Mouse (Mus musculus) forebrain, embryonic 12.5 days (tissue): ENCODE results near the gene Lcn2. TPM values are rescaled to one million over a fixed set of nuclear protein-coding genes. Genes with fewer than 3 reads are reported as not detected.

Source experiments
- ATAC-seq: fragments of 200-750 bp; cut with Nextera tagmentation; 2 replicates; pipeline ENCODE4 v1.8.0; 2017; ENCODE audit warnings: moderate TSS enrichment; ENCODE audit not compliant: low FRiP score
- H3K27ac ChIP-seq: fragments of 300-500 bp; sonication (generic); 2 replicates; pipeline ENCODE4 v1.5.1; 2016; ENCODE audit warnings: mild to moderate bottlenecking
- H3K27me3 ChIP-seq: fragments of 300-500 bp; sonication (generic); 2 replicates; pipeline ENCODE4 v1.6.1; 2016; ENCODE audit warnings: mild to moderate bottlenecking
- H3K36me3 ChIP-seq: fragments of 300-500 bp; sonication (generic); replicated peaks from 2 replicates; pipeline ENCODE4 v1.6.1; 2016; ENCODE audit warnings: mild to moderate bottlenecking
- H3K4me1 ChIP-seq: fragments of 300-500 bp; sonication (generic); 2 replicates; pipeline ENCODE4 v1.6.1; 2016
- H3K4me2 ChIP-seq: fragments of 300-500 bp; sonication (generic); 2 replicates; pipeline ENCODE4 v1.6.1; 2016; ENCODE audit warnings: mild to moderate bottlenecking, moderate library complexity
- H3K4me3 ChIP-seq: fragments of 300-500 bp; sonication (generic); replicated peaks from 2 replicates; pipeline ENCODE4 v1.5.1; 2016; ENCODE audit warnings: mild to moderate bottlenecking
- H3K9ac ChIP-seq: fragments of 300-500 bp; sonication (generic); 2 replicates; pipeline ENCODE4 v1.6.1; 2016; ENCODE audit warnings: mild to moderate bottlenecking
- H3K9me3 ChIP-seq: fragments of 300-500 bp; sonication (generic); 2 replicates; pipeline ENCODE4 v1.6.1; 2016
- WGBS: fragments of 180-500 bp; shearing (Covaris S2); methylation state at CpG from one replicate; pipeline ENCODE4 v1.1.7; 2016; 5-methylcytosine and 5-hydroxymethylcytosine counted together
- polyA plus RNA-seq: library from polyadenylated mRNA; unstranded; fragments of >200 nt; fragmentation: Nextera tagmentation; extraction: Ambion mirVana; gene quantifications from 2 replicates; pipeline ENCODE4 v1.2.1, GENCODE M21; 2016

Gene Lcn2
- polyA plus RNA-seq, 1 experiment from 2014 or later, result 0.50 TPM

GRCm38 (mm10) chr2:32408429-32409424 lies 20.7 kb upstream of the Lcn2 start:
- H3K4me2 ChIP-seq, result no peak overlapping the region
- 67% methylated on average over 25 of the region's 25 CpGs for WGBS

DNA sequence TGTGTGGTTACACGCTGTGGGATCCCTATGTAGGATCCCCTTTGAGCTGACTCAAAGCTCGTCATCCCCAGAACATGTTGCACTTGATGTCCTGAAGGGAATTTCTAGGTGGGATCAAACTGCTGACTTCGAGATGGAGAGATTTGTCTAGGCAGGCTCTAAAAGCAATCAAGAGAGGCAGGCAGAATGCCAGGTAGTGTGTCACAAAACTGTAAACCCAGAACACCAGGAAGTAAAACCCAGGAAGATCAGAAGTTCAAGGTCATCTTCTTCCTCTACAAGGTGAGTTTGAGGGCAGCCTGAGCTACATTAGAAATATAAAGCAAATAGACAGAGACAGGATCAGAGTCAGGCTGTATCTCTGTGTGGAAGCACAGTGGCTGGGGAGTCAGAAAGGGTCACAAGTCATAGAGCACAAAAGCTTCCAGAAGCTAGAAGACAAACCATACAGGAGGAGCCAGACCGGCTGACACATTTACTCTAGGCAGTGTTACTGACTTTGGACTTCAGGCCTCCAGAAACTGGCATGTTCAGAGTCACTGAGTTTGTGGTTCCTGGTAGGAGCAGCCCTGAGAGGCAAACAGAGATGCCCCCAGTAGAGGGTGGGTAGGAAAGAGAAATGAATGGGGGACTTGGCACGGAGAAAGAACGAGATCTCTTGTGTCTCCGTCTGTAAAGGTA lies 19.2 kb upstream of the Lcn2 start:
- Histone ChIP-seq H3K27me3 (peaks cover 2% of the 10 kb centered on the region; the same call in 1 of the 2 replicates), H3K9me3 (no peaks in the 10 kb centered on the region), H3K36me3 (peaks cover 8% of the 10 kb centered on the region), H3K9ac (no peak overlapping the region), H3K27ac (no peak overlapping the region), H3K4me2 (no peak overlapping the region), H3K4me1 (no peaks in the 10 kb centered on the region), H3K4me3 (no peak overlapping the region)
- no peak for ATAC-seq
- WGBS, result 86% methylated on average over 7 of the region's 7 CpGs

More at GRCm38 (mm10) chr2:32408429-32409424, 20.7 kb upstream of the Lcn2 start:
- Histone ChIP-seq H3K9ac (no peak overlapping the region), H3K4me3 (no peak overlapping the region), H3K36me3 (peaks cover under 1% of the 10 kb centered on the region), H3K27ac (no peak overlapping the region), H3K9me3 (no peaks in the 10 kb centered on the region), H3K4me1 (no peaks in the 10 kb centered on the region), H3K27me3 (peaks cover 2% of the 10 kb centered on the region; the same call in 1 of the 2 replicates)
- ATAC-seq, result no peak

GRCm38 (mm10) chr2:32404663-32405062 lies 16.6 kb upstream of the Lcn2 start:
- Histone ChIP-seq H3K4me3 (no peak overlapping the region), H3K36me3 (peaks cover 30% of the 10 kb centered on the region), H3K9ac (no peak overlapping the region), H3K27ac (no peak overlapping the region), H3K4me2 (no peak overlapping the region), H3K27me3 (peaks cover 2% of the 10 kb centered on the region; the same call in 1 of the 2 replicates), H3K9me3 (no peaks in the 10 kb centered on the region), H3K4me1 (no peaks in the 10 kb centered on the region)
- 19% methylated on average over 2 of the region's 2 CpGs for WGBS
- ATAC-seq, result peak; percentile 45; the same call in 1 of the 2 replicates

- Histone ChIP-seq H3K36me3 (peaks cover 16% of the 10 kb centered on the region), H3K27me3 (no peaks in the 10 kb centered on the region), H3K9me3 (no peaks in the 10 kb centered on the region), H3K9ac (peak overlapping the region; percentile 87), H3K4me2 (peak overlapping the region; percentile 92), H3K27ac (peak overlapping the region; percentile 84; the same call in 1 of the 2 replicates), H3K4me3 (peak overlapping the region; percentile 93), H3K4me1 (peaks cover 18% of the 10 kb centered on the region)
- WGBS, result 1% methylated on average over 15 of the region's 15 CpGs
- ATAC-seq, result no peak
These were observed 8.6 kb upstream of the Lcn2 start for GRCm38 (mm10) chr2:32396695-32397094.

DNA sequence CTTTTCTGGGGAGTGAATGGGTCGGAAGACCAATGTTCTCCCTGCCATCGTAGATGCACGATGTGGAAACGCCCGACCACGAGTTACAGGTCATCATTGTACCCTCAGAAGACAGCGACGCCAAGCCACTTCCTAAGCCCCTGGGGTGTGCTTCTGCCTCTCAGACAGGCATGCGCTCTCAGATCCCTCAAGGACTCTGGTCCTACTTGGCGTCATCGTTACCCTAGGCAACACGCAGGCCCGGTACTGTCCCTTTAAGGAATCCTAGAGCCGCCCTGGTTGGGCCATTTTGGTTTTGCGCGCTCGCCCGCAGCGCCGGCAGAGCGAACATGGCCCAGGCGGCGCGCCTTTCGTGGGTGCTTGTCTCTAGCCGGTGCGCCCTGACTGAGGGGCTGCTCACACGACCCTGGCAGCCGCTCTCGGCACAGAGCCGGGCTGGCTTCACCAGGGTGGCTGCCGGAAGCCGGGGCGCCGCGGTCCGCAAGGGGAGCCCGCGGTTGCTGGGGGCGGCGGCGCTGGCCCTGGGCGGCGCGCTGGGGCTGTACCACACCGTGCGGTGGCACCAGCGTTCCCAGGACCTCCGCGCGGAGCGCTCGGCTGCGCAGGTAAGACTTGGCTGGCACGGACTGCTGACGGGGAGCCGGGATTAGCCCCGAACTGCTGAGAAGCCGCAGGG lies 8.0 kb upstream of the Lcn2 start:
- H3K9me3 ChIP-seq, result no peaks in the 10 kb centered on the region
- WGBS, result 1% methylated on average over 58 of the region's 59 CpGs
- peak overlapping the region; percentile 87 for H3K9ac ChIP-seq
- peaks cover 11% of the 10 kb centered on the region for H3K36me3 ChIP-seq
- peak overlapping the region; percentile 84 for H3K27ac ChIP-seq
- peaks cover 18% of the 10 kb centered on the region for H3K4me1 ChIP-seq
- peak; percentile 95 for ATAC-seq
- H3K27me3 ChIP-seq, result no peaks in the 10 kb centered on the region
- H3K4me3 ChIP-seq, result peak overlapping the region; percentile 93
- H3K4me2 ChIP-seq, result peak overlapping the region; percentile 92

- peaks cover 18% of the 10 kb centered on the region for H3K4me1 ChIP-seq
- H3K4me3 ChIP-seq, result peak within 1 kb of the TSS; percentile 93
- ATAC-seq, result peak; percentile 90
- H3K4me2 ChIP-seq, result peak within 1 kb of the TSS; percentile 92
- no peaks in the 10 kb centered on the region for H3K9me3 ChIP-seq
- 0% methylated on average over 31 of the region's 31 CpGs for WGBS
- no peaks in the 10 kb centered on the region for H3K27me3 ChIP-seq
- H3K36me3 ChIP-seq, result peaks cover 6% of the 10 kb centered on the region
- peak within 1 kb of the TSS; percentile 84 for H3K27ac ChIP-seq
- H3K9ac ChIP-seq, result peak within 1 kb of the TSS; percentile 87
These were observed 7.5 kb upstream of the Lcn2 start, which contains the start of gene Ptges2 for GRCm38 (mm10) chr2:32395484-32395945. Gene Ptges2 (plus strand): TSS chr2:32395896.

DNA sequence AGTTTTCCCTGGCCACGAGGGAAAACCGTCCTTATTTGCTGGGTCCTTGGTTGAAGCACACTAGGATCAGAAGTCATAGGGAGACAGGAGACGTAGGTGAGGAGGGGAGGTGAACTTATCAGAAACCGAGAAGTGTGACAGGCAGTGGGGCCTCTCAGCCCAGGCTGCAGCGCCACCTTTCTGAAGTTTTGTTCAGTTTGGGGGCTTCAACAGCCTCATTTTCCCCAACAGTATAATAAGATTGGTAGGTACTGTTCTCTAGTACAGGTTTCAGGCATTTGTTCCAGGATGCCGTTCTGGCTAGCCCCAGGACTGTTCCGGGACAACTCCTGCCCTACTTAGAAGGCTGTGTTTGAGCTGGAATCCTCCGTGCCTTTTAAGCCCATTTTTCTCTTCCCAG lies 6.9 kb upstream of the Lcn2 start:
- Histone ChIP-seq H3K27me3 (no peaks in the 10 kb centered on the region), H3K4me2 (peak overlapping the region; percentile 92), H3K9me3 (no peaks in the 10 kb centered on the region), H3K4me1 (peaks cover 18% of the 10 kb centered on the region), H3K27ac (peak overlapping the region; percentile 84), H3K36me3 (peaks cover under 1% of the 10 kb centered on the region; the same call in 1 of the 2 replicates), H3K9ac (peak overlapping the region; percentile 87), H3K4me3 (peak overlapping the region; percentile 93)
- ATAC-seq, result no peak
- 5% methylated on average over 8 of the region's 8 CpGs for WGBS

DNA sequence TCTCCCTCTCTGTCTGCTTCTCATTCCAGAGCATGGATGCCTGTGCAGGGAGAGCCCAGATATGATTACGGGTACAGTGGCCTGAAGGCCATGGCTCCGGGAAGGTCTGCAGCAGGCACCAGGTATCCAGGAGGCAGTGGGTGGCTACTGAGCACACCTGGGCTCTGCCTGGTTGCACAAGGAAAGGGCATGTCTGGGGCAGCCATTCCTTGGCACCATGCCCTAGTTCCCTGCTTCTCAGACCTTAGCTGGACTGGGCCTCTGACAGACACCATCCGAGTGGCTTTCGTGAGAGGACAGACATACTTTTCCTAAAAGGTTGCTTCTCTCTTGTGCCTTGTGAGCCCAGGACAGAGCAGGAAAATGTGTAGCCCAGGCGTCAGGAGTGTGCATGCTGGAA lies 4.0 kb upstream of the Lcn2 start:
- 85% methylated on average over 5 of the region's 5 CpGs for WGBS
- H3K27me3 ChIP-seq, result peaks cover 4% of the 10 kb centered on the region; the same call in 1 of the 2 replicates
- H3K4me2 ChIP-seq, result no peak overlapping the region
- H3K36me3 ChIP-seq, result no peaks in the 10 kb centered on the region
- H3K4me1 ChIP-seq, result peaks cover 11% of the 10 kb centered on the region
- no peak overlapping the region for H3K27ac ChIP-seq
- no peaks in the 10 kb centered on the region for H3K9me3 ChIP-seq
- no peak overlapping the region for H3K9ac ChIP-seq
- no peak for ATAC-seq
- no peak overlapping the region for H3K4me3 ChIP-seq

DNA sequence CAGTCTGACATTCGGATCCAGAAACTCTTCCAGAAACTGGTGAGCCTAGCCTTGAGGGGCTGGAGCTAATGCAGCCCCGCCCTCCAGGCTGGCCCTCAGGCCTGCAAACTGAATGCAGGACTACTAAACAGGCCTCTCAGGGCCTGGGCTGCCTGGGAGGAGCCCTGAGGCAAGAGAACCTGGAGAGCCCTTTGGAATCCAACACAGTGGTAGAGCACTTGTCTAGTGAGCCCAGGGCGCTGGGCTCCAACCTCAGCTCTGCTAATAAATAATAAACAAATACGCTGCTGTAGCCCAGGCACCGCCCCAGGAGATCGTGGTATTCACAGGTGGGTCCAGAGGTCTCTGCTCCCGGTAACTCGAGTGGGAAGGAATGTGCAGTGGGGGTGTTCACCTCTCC lies 2.8 kb upstream of the Lcn2 start:
- no peak for ATAC-seq
- H3K27ac ChIP-seq, result no peak overlapping the region

GRCm38 (mm10) chr2:32389157-32389556 lies 1.1 kb upstream of the Lcn2 start:
- Histone ChIP-seq H3K9me3 (no peaks in the 10 kb centered on the region), H3K27ac (no peak overlapping the region)
- 78% methylated on average over 2 of the region's 2 CpGs for WGBS

More for the DNA sequence above, 2.8 kb upstream of the Lcn2 start:
- Histone ChIP-seq H3K9ac (no peak overlapping the region), H3K4me3 (no peak overlapping the region), H3K4me2 (no peak overlapping the region), H3K9me3 (no peaks in the 10 kb centered on the region), H3K36me3 (no peaks in the 10 kb centered on the region), H3K27me3 (peaks cover 4% of the 10 kb centered on the region; the same call in 1 of the 2 replicates), H3K4me1 (peaks cover 6% of the 10 kb centered on the region)
- WGBS, result 79% methylated on average over 8 of the region's 8 CpGs

DNA sequence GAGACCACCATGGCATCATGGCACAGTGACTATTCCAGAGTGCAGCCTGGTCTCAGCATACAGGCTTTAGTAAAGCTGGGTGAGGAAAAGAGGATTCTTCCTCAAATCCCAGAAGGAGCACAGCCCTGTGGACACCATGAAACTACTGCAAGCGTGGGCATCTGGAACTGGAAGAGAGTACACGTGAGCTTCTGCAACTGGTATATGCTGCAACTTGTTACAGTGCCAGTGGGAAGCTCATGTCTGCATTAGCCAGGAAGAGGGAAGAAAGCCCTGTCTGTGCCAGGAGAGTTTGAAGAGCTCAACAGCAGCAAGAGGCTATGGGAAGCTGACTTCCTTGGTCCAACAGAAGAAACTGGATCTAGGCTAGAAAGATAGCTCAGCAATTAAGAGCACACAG lies 5.4 kb downstream of the Lcn2 start:
- H3K4me3 ChIP-seq, result no peak overlapping the region
- no peak for ATAC-seq
- no peaks in the 10 kb centered on the region for H3K9me3 ChIP-seq
- H3K27me3 ChIP-seq, result peaks cover 20% of the 10 kb centered on the region
- H3K4me2 ChIP-seq, result no peak overlapping the region
- no peak overlapping the region for H3K27ac ChIP-seq
- peaks cover 9% of the 10 kb centered on the region for H3K4me1 ChIP-seq
- WGBS, result 85% methylated on average over 2 of the region's 2 CpGs
- peaks cover 24% of the 10 kb centered on the region for H3K36me3 ChIP-seq
- no peak overlapping the region for H3K9ac ChIP-seq

More at GRCm38 (mm10) chr2:32389157-32389556, 1.1 kb upstream of the Lcn2 start:
- Histone ChIP-seq H3K27me3 (peaks cover 4% of the 10 kb centered on the region), H3K9ac (no peak overlapping the region), H3K36me3 (no peaks in the 10 kb centered on the region), H3K4me1 (no peaks in the 10 kb centered on the region), H3K4me3 (no peak overlapping the region), H3K4me2 (no peak overlapping the region)
- no peak for ATAC-seq
